Mouse (Mus musculus): ENCODE results near the gene Adat1. TPM values are rescaled to one million over a fixed set of nuclear protein-coding genes. Genes with fewer than 3 reads are reported as not detected.

Adat1 gene
- polyA plus RNA-seq, 1 experiment from 2014 or later, result 2.5 TPM

GRCm38 (mm10) chr8:112005601-112006000, 13.5 kb upstream of the Adat1 start:
- Histone ChIP-seq H3K27ac (replicated peaks) (no peak overlapping the region), H3K9me3 (ENCODE audit: control insufficient read depth, low read length) (no peaks in the 10 kb centered on the region), H3K36me3 (ENCODE audit: control insufficient read depth, insufficient read depth, low read length) (peaks cover 22% of the 10 kb centered on the region), H3K27me3 (ENCODE audit: control insufficient read depth, insufficient read depth, low read length) (no peaks in the 10 kb centered on the region), H3K4me3 (ENCODE audit: low read depth, low read length) (no peak overlapping the region), H3K9ac (ENCODE audit: low read length) (no peak overlapping the region), H3K4me1 (replicated peaks; ENCODE audit: control insufficient read depth, insufficient read depth) (0 out of 2 replicates have a peak, but pooled peaks cover 2% of the 10 kb centered on the region), H3K4me2 (replicated peaks; ENCODE audit: low read depth) (no peak overlapping the region)
- no peak for ATAC-seq (ENCODE audit: low FRiP score, low TSS enrichment)
- no peak for TF ChIP-seq CTCF (IDR thresholded peaks at IDR 0.05; ENCODE audit: low read depth)
- no peak for DNase-seq (ENCODE audit: low spot score)
- 83% methylated on average over 6 of the region's 6 CpGs for WGBS

GRCm38 (mm10) chr8:112004754-112005153, 12.7 kb upstream of the Adat1 start:
- no peak for ATAC-seq (ENCODE audit: low FRiP score, low TSS enrichment)
- Histone ChIP-seq H3K4me1 (replicated peaks; ENCODE audit: control insufficient read depth, insufficient read depth) (no peaks in the 10 kb centered on the region), H3K4me2 (replicated peaks; ENCODE audit: low read depth) (no peak overlapping the region), H3K9me3 (ENCODE audit: control insufficient read depth, low read length) (no peaks in the 10 kb centered on the region), H3K4me3 (ENCODE audit: low read depth, low read length) (no peak overlapping the region), H3K9ac (ENCODE audit: low read length) (no peak overlapping the region), H3K36me3 (ENCODE audit: control insufficient read depth, insufficient read depth, low read length) (peaks cover 25% of the 10 kb centered on the region), H3K27me3 (ENCODE audit: control insufficient read depth, insufficient read depth, low read length) (no peaks in the 10 kb centered on the region), H3K27ac (replicated peaks) (no peak overlapping the region)
- DNase-seq (ENCODE audit: low spot score), result no peak
- TF ChIP-seq EP300 (optimal IDR thresholded peaks at IDR 0.05) (no peak), CTCF (IDR thresholded peaks at IDR 0.05; ENCODE audit: low read depth) (no peak)

- Histone ChIP-seq H3K4me2 (replicated peaks; ENCODE audit: low read depth) (peak overlapping the region; percentile 94; the same call in 1 of the 2 replicates), H3K4me3 (ENCODE audit: low read depth, low read length) (no peak overlapping the region)
- 71% methylated on average over 3 of the region's 3 CpGs for WGBS
Observed at GRCm38 (mm10) chr8:111992703-111993039, 569 bp upstream of the Adat1 start.

GRCm38 (mm10) chr8:111991278-111991677, 824 bp downstream of the Adat1 start:
- ATAC-seq (ENCODE audit: low FRiP score, low TSS enrichment) (no peak), DNase-seq (ENCODE audit: low spot score) (no peak)
- peak overlapping the region; percentile 73 for H3K4me3 ChIP-seq (ENCODE audit: low read depth, low read length)
- no peaks in the 10 kb centered on the region for H3K9me3 ChIP-seq (ENCODE audit: control insufficient read depth, low read length)
- peak overlapping the region; percentile 79 for H3K9ac ChIP-seq (ENCODE audit: low read length)
- no peak for TF ChIP-seq EP300 (optimal IDR thresholded peaks at IDR 0.05)
- no peak for TF ChIP-seq CTCF (IDR thresholded peaks at IDR 0.05; ENCODE audit: low read depth)
- H3K4me1 ChIP-seq (replicated peaks; ENCODE audit: control insufficient read depth, insufficient read depth), result no peaks in the 10 kb centered on the region
- WGBS, result 49% methylated on average over 8 of the region's 8 CpGs
- no peak overlapping the region for H3K27ac ChIP-seq (replicated peaks)
- H3K4me2 ChIP-seq (replicated peaks; ENCODE audit: low read depth), result peak overlapping the region; percentile 94
- H3K27me3 ChIP-seq (ENCODE audit: control insufficient read depth, insufficient read depth, low read length), result no peaks in the 10 kb centered on the region
- peaks cover 26% of the 10 kb centered on the region for H3K36me3 ChIP-seq (ENCODE audit: control insufficient read depth, insufficient read depth, low read length)

More at GRCm38 (mm10) chr8:111992703-111993039, 569 bp upstream of the Adat1 start:
- ATAC-seq (ENCODE audit: low FRiP score, low TSS enrichment), result no peak
- no peak for TF ChIP-seq CTCF (IDR thresholded peaks at IDR 0.05; ENCODE audit: low read depth)
- TF ChIP-seq EP300 (optimal IDR thresholded peaks at IDR 0.05), result no peak
- Histone ChIP-seq H3K9ac (ENCODE audit: low read length) (no peak overlapping the region), H3K27ac (replicated peaks) (no peak overlapping the region), H3K36me3 (ENCODE audit: control insufficient read depth, insufficient read depth, low read length) (peaks cover 34% of the 10 kb centered on the region), H3K27me3 (ENCODE audit: control insufficient read depth, insufficient read depth, low read length) (no peaks in the 10 kb centered on the region), H3K4me1 (replicated peaks; ENCODE audit: control insufficient read depth, insufficient read depth) (no peaks in the 10 kb centered on the region), H3K9me3 (ENCODE audit: control insufficient read depth, low read length) (no peaks in the 10 kb centered on the region)
- DNase-seq (ENCODE audit: low spot score), result no peak

- H3K4me1 ChIP-seq (replicated peaks; ENCODE audit: control insufficient read depth, insufficient read depth), result no peaks in the 10 kb centered on the region
- peaks cover 18% of the 10 kb centered on the region; the same call in 1 of the 2 replicates for H3K36me3 ChIP-seq (ENCODE audit: control insufficient read depth, insufficient read depth, low read length)
- H3K4me2 ChIP-seq (replicated peaks; ENCODE audit: low read depth), result no peak overlapping the region
- no peak overlapping the region for H3K9ac ChIP-seq (ENCODE audit: low read length)
- DNase-seq (ENCODE audit: low spot score), result peak; percentile 84
- no peaks in the 10 kb centered on the region for H3K9me3 ChIP-seq (ENCODE audit: control insufficient read depth, low read length)
- ATAC-seq (ENCODE audit: low FRiP score, low TSS enrichment), result peak; percentile 51; the same call in 1 of the 2 replicates
- H3K27me3 ChIP-seq (ENCODE audit: control insufficient read depth, insufficient read depth, low read length), result no peaks in the 10 kb centered on the region
- 11% methylated on average over 7 of the region's 7 CpGs for WGBS
- peak; percentile 91 for TF ChIP-seq CTCF (IDR thresholded peaks at IDR 0.05; ENCODE audit: low read depth)
- no peak for TF ChIP-seq EP300 (optimal IDR thresholded peaks at IDR 0.05)
- no peak overlapping the region for H3K27ac ChIP-seq (replicated peaks)
- H3K4me3 ChIP-seq (ENCODE audit: low read depth, low read length), result no peak overlapping the region
Observed at GRCm38 (mm10) chr8:111989911-111990310, 2.2 kb downstream of the Adat1 start.

GRCm38 (mm10) chr8:111984511-111984910, 7.6 kb downstream of the Adat1 start:
- Histone ChIP-seq H3K9me3 (ENCODE audit: control insufficient read depth, low read length) (no peaks in the 10 kb centered on the region), H3K4me2 (replicated peaks; ENCODE audit: low read depth) (no peak overlapping the region), H3K27me3 (ENCODE audit: control insufficient read depth, insufficient read depth, low read length) (no peaks in the 10 kb centered on the region), H3K4me1 (replicated peaks; ENCODE audit: control insufficient read depth, insufficient read depth) (no peaks in the 10 kb centered on the region), H3K4me3 (ENCODE audit: low read depth, low read length) (no peak overlapping the region), H3K9ac (ENCODE audit: low read length) (no peak overlapping the region), H3K27ac (replicated peaks) (no peak overlapping the region), H3K36me3 (ENCODE audit: control insufficient read depth, insufficient read depth, low read length) (peaks cover 7% of the 10 kb centered on the region; the same call in 1 of the 2 replicates)
- 62% methylated on average over 10 of the region's 10 CpGs for WGBS
- TF ChIP-seq CTCF (IDR thresholded peaks at IDR 0.05; ENCODE audit: low read depth) (no peak), EP300 (optimal IDR thresholded peaks at IDR 0.05) (no peak)
- DNase-seq (ENCODE audit: low spot score) (peak; percentile 26), ATAC-seq (ENCODE audit: low FRiP score, low TSS enrichment) (0 out of 2 replicates have a peak, but pooled peaks have one; percentile 27)
